Comparison of ENCODE assay signal across 30 mouse cellular contexts in the genomic region with DNA sequence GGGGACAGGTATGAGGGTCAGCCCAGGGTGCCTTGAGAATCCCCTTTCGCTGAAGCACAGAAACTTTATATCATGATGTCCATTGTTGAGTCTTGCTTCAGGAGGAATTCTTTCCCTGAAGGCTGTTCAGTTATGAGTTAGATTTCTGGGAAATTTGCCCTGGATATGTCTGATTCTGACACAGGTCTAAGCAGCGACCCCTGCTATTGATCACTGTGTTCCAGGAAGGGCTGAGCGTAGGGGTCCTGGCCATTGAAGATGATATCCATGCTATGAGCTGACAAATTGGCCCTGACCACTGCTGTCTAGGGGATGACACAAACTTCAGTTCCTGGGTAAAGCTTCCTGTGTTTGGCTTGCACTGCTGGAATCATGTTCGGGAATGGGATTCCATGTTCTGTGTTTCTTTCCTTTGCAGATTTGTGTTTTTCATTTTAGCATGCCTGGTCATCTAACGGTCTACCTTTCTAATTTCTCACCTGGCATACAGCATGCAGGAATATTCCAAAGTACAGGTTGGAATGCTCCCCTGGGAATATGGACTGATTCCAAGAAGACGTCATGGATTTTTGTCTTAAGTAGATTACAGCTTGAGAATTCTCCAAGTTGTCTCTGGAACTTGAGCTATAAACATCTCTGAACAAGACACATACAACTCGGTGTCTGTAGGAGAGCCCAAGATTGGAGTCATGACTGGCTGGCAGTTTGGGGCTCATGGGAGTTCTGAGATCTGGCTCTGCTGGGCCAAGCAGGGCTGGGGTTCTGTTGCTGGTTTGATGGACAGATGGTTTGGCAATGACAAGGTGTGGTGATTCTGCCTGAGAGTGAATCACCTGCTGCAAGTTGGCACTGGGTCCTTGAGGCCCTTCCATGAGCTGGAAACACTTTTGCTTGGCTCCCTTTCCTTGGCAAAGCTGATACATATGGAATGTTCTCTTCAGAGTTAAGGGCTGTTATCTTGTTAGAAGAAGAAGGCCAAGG.
DNase-seq lines count a peak whose midpoint lies in the region; ATAC-seq and TF ChIP-seq lines count a peak whose summit lies in the region.
"Had no signal": no experiment of that assay in that cellular context is flagged by ENCODE, and none has a peak within 500 bp of the region (broad histone marks: within the 10 kb centered on the region; RNA-seq: fewer than 3 reads in every experiment).

No protein-coding gene starts in this region.

- no peak overlapping the region; the same call in 1 of the 2 replicates for H3K27ac ChIP-seq in embryonic facial prominence, embryonic 15.5 days (replicated peaks)
- no peak overlapping the region for H3K27ac ChIP-seq in liver, postnatal 0 days (ENCODE audit: low read depth)
- H3K27ac ChIP-seq: embryonic facial prominence, embryonic 13.5 days; forebrain, embryonic 13.5 days; heart, embryonic 10.5 days; heart, embryonic 15.5 days; hindbrain, embryonic 13.5 days; layer of hippocampus, adult 2 months; left cerebral cortex, adult 2 months; limb, embryonic 12.5 days; liver, embryonic 15.5 days; lung, embryonic 15.5 days; macrophage; neural tube, embryonic 15.5 days had no signal

- no peak overlapping the region for H3K4me2 ChIP-seq in embryonic facial prominence, embryonic 15.5 days (replicated peaks)
- no peak overlapping the region for H3K4me2 ChIP-seq in liver, postnatal 0 days (ENCODE audit: low read depth, low read length)
- H3K4me2 ChIP-seq: embryonic facial prominence, embryonic 13.5 days; forebrain, embryonic 13.5 days; heart, embryonic 15.5 days; hindbrain, embryonic 13.5 days; limb, embryonic 12.5 days; liver, embryonic 15.5 days; lung, embryonic 15.5 days; neural tube, embryonic 15.5 days had no signal

- TF ChIP-seq CTCF in liver, postnatal 0 days (IDR thresholded peaks at IDR 0.05; ENCODE audit: low read depth), result no peak

- intact Hi-C loops in heart, postnatal 25 days (cut with DNase I), result no loop called here

- H3K36me3 ChIP-seq in embryonic facial prominence, embryonic 15.5 days, result no peaks in the 10 kb centered on the region
- H3K36me3 ChIP-seq in liver, postnatal 0 days (replicated peaks; ENCODE audit: insufficient read depth, low read length), result no peaks in the 10 kb centered on the region
- H3K36me3 ChIP-seq: embryonic facial prominence, embryonic 13.5 days; heart, embryonic 10.5 days; heart, embryonic 15.5 days; hindbrain, embryonic 13.5 days; limb, embryonic 12.5 days; liver, embryonic 15.5 days; lung, embryonic 15.5 days; neural tube, embryonic 15.5 days had no signal

- peaks cover 9% of the 10 kb centered on the region for H3K4me1 ChIP-seq in embryonic facial prominence, embryonic 15.5 days
- peaks cover 3% of the 10 kb centered on the region; the same call in 1 of the 2 replicates for H3K4me1 ChIP-seq in liver, postnatal 0 days (ENCODE audit: insufficient read depth)
- H3K4me1 ChIP-seq: forebrain, embryonic 13.5 days; hindbrain, embryonic 13.5 days; limb, embryonic 12.5 days; liver, embryonic 15.5 days; lung, embryonic 15.5 days had no signal

- TF ChIP-seq EP300 in liver, postnatal 0 days (IDR thresholded peaks at IDR 0.05; ENCODE audit: low read depth), result no peak

- no peaks in the 10 kb centered on the region for H3K9me3 ChIP-seq in embryonic facial prominence, embryonic 15.5 days (replicated peaks)
- no peaks in the 10 kb centered on the region for H3K9me3 ChIP-seq in liver, postnatal 0 days (ENCODE audit: low read length)
- H3K9me3 ChIP-seq: embryonic facial prominence, embryonic 13.5 days; forebrain, embryonic 13.5 days; heart, embryonic 10.5 days; heart, embryonic 15.5 days; hindbrain, embryonic 13.5 days; limb, embryonic 12.5 days; liver, embryonic 15.5 days; lung, embryonic 15.5 days; neural tube, embryonic 15.5 days had no signal

- no peak overlapping the region for H3K9ac ChIP-seq in embryonic facial prominence, embryonic 15.5 days
- no peak overlapping the region for H3K9ac ChIP-seq in liver, postnatal 0 days (replicated peaks)
- H3K9ac ChIP-seq: embryonic facial prominence, embryonic 13.5 days; forebrain, embryonic 13.5 days; heart, embryonic 15.5 days; hindbrain, embryonic 13.5 days; limb, embryonic 12.5 days; liver, embryonic 15.5 days; lung, embryonic 15.5 days; neural tube, embryonic 15.5 days had no signal

- peak; percentile 90 for DNase-seq in heart, adult 11 months
- DNase-seq in heart, postnatal 25 days (ENCODE audit: low spot score), result no peak
- DNase-seq in cerebellum, adult 11-12 months, result peak; percentile 85
- peak; percentile 88 for DNase-seq in cerebellum, adult 9-11 months
- no peak for DNase-seq in spleen, postnatal 10 days (ENCODE audit: low spot score in 2 of 2)
- no peak for DNase-seq in liver, postnatal 0 days
- no peak for DNase-seq in lung, postnatal 4 days
- DNase-seq: adrenal gland, postnatal 25 days; embryo, embryonic 11 days; gastrocnemius, postnatal 10 days; heart, postnatal 4 days; kidney, adult 11 months; kidney, postnatal 14 days; midbrain, embryonic 14.5 days; right cerebral cortex, postnatal 25 days; thymus, postnatal 25 days had no signal

- ATAC-seq in embryonic facial prominence, embryonic 15.5 days (ENCODE audit: insufficient number of reproducible peaks, low FRiP score, low TSS enrichment, low read depth), result 0 out of 2 replicates have a peak, but pooled peaks have one; percentile 54
- no peak for ATAC-seq in liver, postnatal 0 days
- ATAC-seq: CD4-positive, CD25-positive, alpha-beta regulatory T cell, adult 4 months; forebrain, embryonic 13.5 days had no signal

- no peak overlapping the region for H3K4me3 ChIP-seq in embryonic facial prominence, embryonic 15.5 days (replicated peaks)
- no peak overlapping the region for H3K4me3 ChIP-seq in liver, postnatal 0 days (ENCODE audit: low read depth, low read length)
- H3K4me3 ChIP-seq: embryonic facial prominence, embryonic 13.5 days; forebrain, embryonic 13.5 days; heart, embryonic 10.5 days; heart, embryonic 15.5 days; hindbrain, embryonic 13.5 days; layer of hippocampus, adult 2 months; left cerebral cortex, adult 2 months; limb, embryonic 12.5 days; liver, embryonic 15.5 days; lung, embryonic 15.5 days; neural tube, embryonic 15.5 days had no signal

- WGBS in embryonic facial prominence, embryonic 15.5 days, result 73% methylated on average over 7 of the region's 7 CpGs
- 79% methylated on average over 7 of the region's 7 CpGs for WGBS in liver, postnatal 0 days (ENCODE audit: insufficient replicate concordance)

- H3K27me3 ChIP-seq in embryonic facial prominence, embryonic 15.5 days, result no peaks in the 10 kb centered on the region
- no peaks in the 10 kb centered on the region for H3K27me3 ChIP-seq in liver, postnatal 0 days (ENCODE audit: insufficient read depth, low read length)
- H3K27me3 ChIP-seq: forebrain, embryonic 13.5 days; heart, embryonic 15.5 days; hindbrain, embryonic 13.5 days; limb, embryonic 12.5 days; liver, embryonic 15.5 days; lung, embryonic 15.5 days; neural tube, embryonic 15.5 days had no signal

Comparison
In these comparisons a context has a peak if more than half of its experiments do, and no peak if none do; other contexts are left out.
1. DNase-seq: peak in heart, adult 11 months (single experiment), cerebellum, adult 11-12 months (single experiment) and cerebellum, adult 9-11 months (single experiment); none in heart, postnatal 25 days (single experiment), spleen, postnatal 10 days (0 of 2), liver, postnatal 0 days (single experiment) and lung, postnatal 4 days (0 of 2).